Mouse (Mus musculus) CH12.LX (cell line): ENCODE measurements around the gene Sema4g. TPM values are rescaled to one million over a fixed set of nuclear protein-coding genes. Genes with fewer than 3 reads are reported as not detected.

ENCODE experiments used
- DNase-seq: peaks from one replicate; pipeline ENCODE4 v3.0.0-alpha.2; 2013; ENCODE audit errors: extremely low read depth
- H3K27ac ChIP-seq: 2 replicates; pipeline ENCODE4 v1.5.1; 2012; ENCODE audit warnings: low read depth, mild to moderate bottlenecking, control low read depth, moderate library complexity; ENCODE audit not compliant: insufficient read depth
- H3K27me3 ChIP-seq: replicated peaks from 2 replicates; pipeline ENCODE3; 2012; ENCODE audit warnings: inconsistent platforms
- H3K36me3 ChIP-seq, 2 experiments: replicated peaks in 1 of 2; 2 replicates each; pipeline versions ENCODE3 to v1.6.1; 2012; ENCODE audit warnings: inconsistent platforms in 1 of 2, low read length in 1 of 2, mild to moderate bottlenecking in 1 of 2, mixed read lengths in 1 of 2, moderate library complexity in 1 of 2; ENCODE audit not compliant: control insufficient read depth in 1 of 2, insufficient read depth in 1 of 2
- H3K4me1 ChIP-seq, 2 experiments: 2 replicates each; pipeline ENCODE4 v1.6.1; 2012; ENCODE audit warnings: inconsistent platforms in 1 of 2, moderate library complexity in 1 of 2; ENCODE audit not compliant: insufficient read depth in 2 of 2, control insufficient read depth in 1 of 2
- H3K4me2 ChIP-seq: 2 replicates; pipeline ENCODE4 v1.6.1; 2012; ENCODE audit warnings: low read depth, mild to moderate bottlenecking, control low read depth; ENCODE audit not compliant: poor library complexity, insufficient read depth, severe bottlenecking
- H3K4me3 ChIP-seq, 3 experiments: fragments of 150-350 bp in 1 of 3; sonication (generic) in 1 of 3; replicated peaks in 1 of 3; 2 replicates each; pipeline versions ENCODE3 to v1.5.1; 2011 to 2012; ENCODE audit warnings: low read depth in 2 of 3, low read length in 2 of 3, mild to moderate bottlenecking in 2 of 3, moderate library complexity in 2 of 3, control low read depth in 1 of 3, improper control_type of control experiment in 1 of 3, inconsistent platforms in 1 of 3, mixed read lengths in 1 of 3; ENCODE audit not compliant: poor library complexity in 1 of 3
- H3K79me2 ChIP-seq: replicated peaks from 2 replicates; pipeline ENCODE4 v1.6.1; 2012; ENCODE audit warnings: mild to moderate bottlenecking, moderate library complexity; ENCODE audit not compliant: control insufficient read depth, poor library complexity, insufficient read depth, severe bottlenecking; ENCODE audit errors: extremely low read depth
- H3K9ac ChIP-seq: 2 replicates; pipeline ENCODE4 v1.6.1; 2012; ENCODE audit warnings: low read depth, mild to moderate bottlenecking, control low read depth, moderate library complexity; ENCODE audit not compliant: insufficient read depth
- H3K9me3 ChIP-seq: replicated peaks from 2 replicates; pipeline ENCODE3; 2012; ENCODE audit warnings: low read length, inconsistent platforms, mixed read lengths
- BHLHE40 ChIP-seq: IDR thresholded peaks from 2 replicates; pipeline ENCODE4 v1.6.1; 2011; ENCODE audit warnings: mild to moderate bottlenecking, low read depth, low read length, improper control_type of control experiment
- CHD1 ChIP-seq: IDR thresholded peaks from 2 replicates; pipeline ENCODE4 v1.6.1; 2012; ENCODE audit warnings: low read depth, low read length, improper control_type of control experiment, inconsistent platforms
- CTCF ChIP-seq, 2 experiments: IDR thresholded peaks in 1 of 2; conservative IDR thresholded peaks in 1 of 2; 2 replicates each; pipeline ENCODE4 v1.5.1; 2011 to 2012; ENCODE audit warnings: low read depth in 2 of 2, low read length in 2 of 2, improper control_type of control experiment in 1 of 2, inconsistent platforms in 1 of 2, mild to moderate bottlenecking in 1 of 2, moderate library complexity in 1 of 2
- ETS1 ChIP-seq: conservative IDR thresholded peaks from 2 replicates; pipeline ENCODE4 v1.6.1; 2012; ENCODE audit warnings: low read depth, mild to moderate bottlenecking, inconsistent platforms, low read length, improper control_type of control experiment, moderate library complexity
- GABPA ChIP-seq: IDR thresholded peaks from 2 replicates; pipeline ENCODE4 v1.6.1; 2012; ENCODE audit warnings: low read depth, low read length, improper control_type of control experiment, inconsistent platforms; ENCODE audit not compliant: insufficient replicate concordance
- HCFC1 ChIP-seq: IDR thresholded peaks from 2 replicates; pipeline ENCODE4 v1.6.1; 2012; ENCODE audit warnings: low read depth, mild to moderate bottlenecking, inconsistent platforms, low read length, improper control_type of control experiment
- IRF4 ChIP-seq: IDR thresholded peaks from 2 replicates; pipeline ENCODE4 v1.6.1; 2014; ENCODE audit warnings: low read depth, mild to moderate bottlenecking, inconsistent platforms, low read length, improper control_type of control experiment
- JUN ChIP-seq: IDR thresholded peaks from 2 replicates; pipeline ENCODE4 v1.6.1; 2011; ENCODE audit warnings: low read depth, mild to moderate bottlenecking, low read length, improper control_type of control experiment, moderate library complexity; ENCODE audit not compliant: insufficient read depth
- KAT2A ChIP-seq: IDR thresholded peaks from 2 replicates; pipeline ENCODE4 v1.6.1; 2012; ENCODE audit warnings: low read length, improper control_type of control experiment, inconsistent platforms; ENCODE audit not compliant: insufficient replicate concordance
- MAX ChIP-seq: IDR thresholded peaks from 2 replicates; pipeline ENCODE4 v1.6.1; 2011; ENCODE audit warnings: low read length, improper control_type of control experiment
- MAZ ChIP-seq: IDR thresholded peaks from 2 replicates; pipeline ENCODE4 v1.6.1; 2012; ENCODE audit warnings: low read depth, mild to moderate bottlenecking, inconsistent platforms, low read length, improper control_type of control experiment, moderate library complexity
- MEF2A ChIP-seq: IDR thresholded peaks from 2 replicates; pipeline ENCODE4 v1.6.1; 2014; ENCODE audit warnings: low read depth, mild to moderate bottlenecking, inconsistent platforms, low read length, improper control_type of control experiment, borderline replicate concordance
- MXI1 ChIP-seq: IDR thresholded peaks from 2 replicates; pipeline ENCODE4 v1.6.1; 2011; ENCODE audit warnings: mild to moderate bottlenecking, low read depth, low read length, improper control_type of control experiment
- MYC ChIP-seq: IDR thresholded peaks from 2 replicates; pipeline ENCODE4 v1.6.1; 2011; ENCODE audit warnings: low read depth, mild to moderate bottlenecking, improper control_type of control experiment, low read length
- NRF1 ChIP-seq: IDR thresholded peaks from 2 replicates; pipeline ENCODE4 v1.6.1; 2014; ENCODE audit warnings: low read depth, mild to moderate bottlenecking, inconsistent platforms, low read length, improper control_type of control experiment, moderate library complexity
- POLR2A ChIP-seq: IDR thresholded peaks from 2 replicates; pipeline ENCODE4 v1.6.1; 2011; ENCODE audit warnings: low read depth, mild to moderate bottlenecking, improper control_type of control experiment, low read length
- RAD21 ChIP-seq: IDR thresholded peaks from 2 replicates; pipeline ENCODE4 v1.6.1; 2011; ENCODE audit warnings: low read depth, mild to moderate bottlenecking, low read length, improper control_type of control experiment, moderate library complexity
- SIN3A ChIP-seq: IDR thresholded peaks from 2 replicates; pipeline ENCODE4 v1.6.1; 2012; ENCODE audit warnings: low read length, improper control_type of control experiment, inconsistent platforms
- SMC3 ChIP-seq: IDR thresholded peaks from 2 replicates; pipeline ENCODE4 v1.6.1; 2011; ENCODE audit warnings: low read depth, low read length, improper control_type of control experiment
- TBP ChIP-seq: conservative IDR thresholded peaks from 2 replicates; pipeline ENCODE4 v1.6.1; 2011; ENCODE audit warnings: low read depth, low read length, improper control_type of control experiment
- TCF12 ChIP-seq: IDR thresholded peaks from 2 replicates; pipeline ENCODE4 v1.6.1; 2014; ENCODE audit warnings: low read depth, mild to moderate bottlenecking, inconsistent platforms, low read length, improper control_type of control experiment
- UBTF ChIP-seq: IDR thresholded peaks from 2 replicates; pipeline ENCODE4 v1.6.1; 2012; ENCODE audit warnings: low read depth, mild to moderate bottlenecking, inconsistent platforms, low read length, improper control_type of control experiment, moderate library complexity
- USF2 ChIP-seq: conservative IDR thresholded peaks from 2 replicates; pipeline ENCODE4 v1.6.1; 2011; ENCODE audit warnings: low read depth, low read length, improper control_type of control experiment
- dilution Hi-C: fragments of 300-500 bp; cut with MboI; formaldehyde crosslinking; loops from 2 replicates; pipeline ENCODE4 v1.14.3; 2020; ENCODE audit warnings: low sequenced_read_pairs; ENCODE audit not compliant: extremely low pct_unique_long_range_greater_than_20kb, extremely low pct_ligation_motif_present
- in situ Hi-C: fragments of 300-500 bp; cut with MboI; formaldehyde crosslinking; loops from 3 replicates; pipeline ENCODE4 v1.14.3; 2019; ENCODE audit warnings: low sequenced_read_pairs, low pct_ligation_motif_present, low pct_unique_long_range_greater_than_20kb, mixed read lengths
- polyA plus RNA-seq: library from polyadenylated mRNA; unstranded; fragments of >175 nt; gene quantifications from 2 replicates; pipeline ENCODE4 v1.2.1, GENCODE M21; 2012; ENCODE audit warnings: low read depth; ENCODE audit not compliant: insufficient read length
- total RNA-seq, 2 experiments: library from RNA; depleted of rRNA; stranded (reverse); fragments of 300-350 nt in 1 of 2; fragments of >200 nt in 1 of 2; gene quantifications; 2 replicates each; pipeline ENCODE4 v1.2.3; 2012 to 2014

Gene Sema4g
- total and polyA plus RNA-seq, 3 experiments: 0.71 to 8.4 (median 1.1) TPM

DNA sequence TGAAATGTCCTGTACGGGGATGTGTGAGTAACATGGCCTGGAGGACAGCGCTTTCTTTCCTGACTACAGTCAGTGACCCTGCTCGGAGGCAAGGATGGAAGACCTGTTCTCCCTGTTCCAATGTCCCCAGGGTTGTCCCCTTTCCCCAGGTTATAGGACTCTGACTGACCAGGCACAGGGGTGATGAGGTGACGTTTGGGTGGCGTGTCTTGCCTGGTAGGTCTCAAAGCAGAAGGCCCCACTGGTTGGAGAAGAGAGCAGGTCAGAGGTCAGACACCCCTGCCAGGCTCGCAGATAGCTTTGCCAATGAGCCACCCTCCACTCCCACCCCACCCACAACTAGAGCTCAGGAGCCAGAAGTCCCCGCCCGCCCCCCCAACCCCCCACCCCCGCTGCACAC lies 40.7 kb downstream of the Sema4g start:
- H3K4me3 ChIP-seq: no peak overlapping the region
- H3K9ac ChIP-seq: no peak overlapping the region
- peaks cover 46% of the 10 kb centered on the region for H3K27me3 ChIP-seq
- dilution Hi-C loops (no loop called here), in situ Hi-C loops (loop anchor here (25.0 kb wide), 1 partner anchor 442 kb away; no protein-coding TSS in a partner anchor)
- no peaks in the 10 kb centered on the region for H3K9me3 ChIP-seq
- no peak overlapping the region for H3K27ac ChIP-seq
- no peaks in the 10 kb centered on the region for H3K79me2 ChIP-seq
- DNase-seq: no peak
- H3K4me2 ChIP-seq: no peak overlapping the region
- no peak for TF ChIP-seq UBTF
- TF ChIP-seq KAT2A: no peak
- TF ChIP-seq BHLHE40: no peak
- peaks cover 8 to 17% of the 10 kb centered on the region in 2 experiments for H3K4me1 ChIP-seq
- peaks cover 0 to 19% of the 10 kb centered on the region in 2 experiments for H3K36me3 ChIP-seq

- no peaks in the 10 kb centered on the region for H3K79me2 ChIP-seq
- H3K4me3 ChIP-seq: peak overlapping the region; percentile 17 to 49 (median 48)
- H3K4me2 ChIP-seq: peak overlapping the region; percentile 92; the same call in 1 of the 2 replicates
- peak; percentile 78 for DNase-seq
- H3K9ac ChIP-seq: peak overlapping the region; percentile 25; the same call in 1 of the 2 replicates
- peaks cover 50% of the 10 kb centered on the region for H3K27me3 ChIP-seq
- TF ChIP-seq KAT2A (no peak), GABPA (no peak), HCFC1 (no peak), CTCF (conservative IDR thresholded peaks at IDR 0.05 in 1 of 2, IDR thresholded peaks at IDR 0.05 in 1 of 2; ENCODE audit: low read depth in 2 of 2, low read length in 2 of 2) (peak; percentile 59 to 82), ETS1 (no peak), TBP (no peak), MEF2A (no peak), MAX (peak; percentile 32; the same call in 1 of the 2 replicates), SIN3A (no peak), BHLHE40 (no peak), CHD1 (no peak), POLR2A (no peak), USF2 (no peak), IRF4 (0 out of 2 replicates have a peak, but pooled peaks have one; percentile 14), SMC3 (peak; percentile 37), MAZ (no peak), MYC (peak; percentile 51; the same call in 1 of the 2 replicates), RAD21 (peak; percentile 20), MXI1 (peak; percentile 45; the same call in 1 of the 2 replicates), TCF12 (no peak), JUN (no peak), NRF1 (no peak)
- peaks cover 8 to 17% of the 10 kb centered on the region in 2 experiments for H3K4me1 ChIP-seq
- no peak overlapping the region for H3K27ac ChIP-seq
- H3K9me3 ChIP-seq: no peaks in the 10 kb centered on the region
- peaks cover 0 to 15% of the 10 kb centered on the region in 2 experiments for H3K36me3 ChIP-seq
- dilution Hi-C loops: no loop called here
- in situ Hi-C loops: loop anchor here (25.0 kb wide), 1 partner anchor 443 kb away; no protein-coding TSS in a partner anchor
These were observed 41.2 kb downstream of the Sema4g start for GRCm38 (mm10) chr19:45030111-45030510.
